Mouse (Mus musculus): ENCODE data around the gene Slc35f1. TPM values are rescaled to one million over a fixed set of nuclear protein-coding genes. Genes with fewer than 3 reads are reported as not detected.
A peak's percentile ranks its signal among the peaks of the same experiment; 100 is the strongest.

Gene Slc35f1
- polyA plus RNA-seq, 1 experiment from 2014 or later: 1.7 TPM

DNA sequence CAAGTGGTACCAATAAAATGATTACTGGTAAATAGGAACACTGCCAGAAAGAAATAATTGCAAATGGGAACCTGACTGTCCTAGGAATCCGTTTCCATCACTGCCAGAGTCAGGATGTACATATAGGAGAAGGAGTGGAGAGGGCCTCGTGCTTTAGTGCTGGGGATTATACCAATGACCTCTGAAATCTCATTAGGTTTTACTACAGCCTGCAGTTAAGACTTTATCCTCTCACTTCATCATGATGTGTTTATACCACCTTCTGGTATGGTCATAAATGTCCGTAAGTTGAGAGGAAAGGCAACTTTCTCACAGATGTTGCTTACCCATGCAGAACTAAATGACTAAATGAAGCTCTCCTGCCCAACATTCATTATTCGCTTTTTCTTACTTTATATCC lies 401.2 kb downstream of the Slc35f1 start:
- no peaks in the 10 kb centered on the region for H3K9me3 ChIP-seq (replicated peaks)
- no peak for DNase-seq (ENCODE audit: low spot score)
- peaks cover 21% of the 10 kb centered on the region for H3K4me1 ChIP-seq
- WGBS: 39% methylated on average over 4 of the region's 4 CpGs
- H3K4me3 ChIP-seq: no peak overlapping the region
- no peaks in the 10 kb centered on the region for H3K36me3 ChIP-seq
- no peak overlapping the region for H3K27ac ChIP-seq
- no peaks in the 10 kb centered on the region for H3K27me3 ChIP-seq (ENCODE audit: low read depth, poor library complexity, severe bottlenecking)

DNA sequence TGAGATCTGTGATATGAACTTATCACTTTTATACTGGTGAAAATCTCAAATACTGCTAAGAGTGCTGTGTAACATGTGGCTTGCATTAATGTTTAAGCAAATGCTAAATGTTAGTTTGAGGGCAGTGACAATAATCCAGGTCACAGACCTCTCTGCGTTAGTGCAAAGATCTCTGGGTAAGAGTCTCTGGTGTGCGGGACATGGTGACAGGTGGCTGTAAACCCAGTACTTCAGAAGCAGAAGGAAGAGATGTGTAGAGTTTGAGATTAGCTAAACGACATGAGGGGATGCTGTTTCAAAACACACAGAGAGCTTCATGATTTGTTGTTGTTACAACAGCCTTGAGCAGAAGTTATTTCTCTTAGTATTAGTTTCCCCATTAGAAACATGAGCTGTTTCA lies 406.1 kb downstream of the Slc35f1 start:
- no peaks in the 10 kb centered on the region for H3K9me3 ChIP-seq (replicated peaks)
- no peak overlapping the region for H3K27ac ChIP-seq
- peak; percentile 49 for DNase-seq (ENCODE audit: low spot score)
- 23% methylated on average over 3 of the region's 3 CpGs for WGBS
- no peaks in the 10 kb centered on the region for H3K27me3 ChIP-seq (ENCODE audit: low read depth, poor library complexity, severe bottlenecking)
- no peaks in the 10 kb centered on the region for H3K36me3 ChIP-seq
- no peak overlapping the region for H3K4me3 ChIP-seq
- peaks cover 25% of the 10 kb centered on the region for H3K4me1 ChIP-seq

DNA sequence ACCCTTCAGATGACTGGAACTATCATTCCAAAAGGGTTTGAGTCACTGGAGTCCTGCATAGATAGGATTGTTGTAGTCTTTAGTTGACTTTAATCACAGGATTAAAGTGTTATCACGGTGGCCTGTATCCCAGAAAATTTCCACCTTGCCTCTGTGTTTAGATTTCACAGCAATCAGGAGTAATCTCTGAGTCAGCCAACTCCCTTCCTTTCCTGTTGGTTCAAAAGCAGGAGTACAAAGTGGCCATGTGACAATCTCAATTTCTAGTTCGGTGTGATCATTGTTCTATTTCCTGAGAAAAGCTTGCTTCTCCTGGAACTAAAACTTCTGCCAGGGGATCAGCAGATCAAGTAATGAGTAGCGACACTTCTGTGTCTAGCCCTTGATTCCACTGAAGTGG lies 410.5 kb downstream of the Slc35f1 start:
- DNase-seq (ENCODE audit: low spot score): no peak
- Histone ChIP-seq H3K4me3 (no peak overlapping the region), H3K27ac (no peak overlapping the region), H3K36me3 (no peaks in the 10 kb centered on the region), H3K4me1 (peaks cover 23% of the 10 kb centered on the region), H3K9me3 (replicated peaks) (no peaks in the 10 kb centered on the region), H3K27me3 (ENCODE audit: low read depth, poor library complexity, severe bottlenecking) (no peaks in the 10 kb centered on the region)
- 89% methylated on average over 3 of the region's 3 CpGs for WGBS

DNA sequence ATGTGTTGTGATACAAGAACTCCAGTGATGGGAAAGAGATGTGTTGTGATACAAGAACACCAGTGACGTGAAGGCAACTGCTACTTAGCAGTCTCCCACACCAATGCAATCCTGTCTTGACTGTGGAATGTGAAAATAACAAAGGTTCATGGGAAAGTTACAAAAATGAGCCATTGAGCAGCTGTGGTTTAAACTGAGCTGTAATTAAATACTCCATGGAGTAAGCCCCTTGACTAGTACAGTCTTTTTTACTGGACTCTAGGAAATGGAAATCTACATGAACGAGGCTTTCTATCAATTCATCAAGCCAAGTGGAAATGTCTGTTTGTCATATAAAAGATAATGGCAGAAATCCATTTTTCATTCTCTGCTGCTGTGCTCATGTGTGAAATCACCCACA lies 411.1 kb downstream of the Slc35f1 start:
- Histone ChIP-seq H3K4me3 (no peak overlapping the region), H3K36me3 (no peaks in the 10 kb centered on the region), H3K4me1 (peaks cover 20% of the 10 kb centered on the region), H3K9me3 (replicated peaks) (no peaks in the 10 kb centered on the region), H3K27ac (no peak overlapping the region), H3K27me3 (ENCODE audit: low read depth, poor library complexity, severe bottlenecking) (no peaks in the 10 kb centered on the region)
- DNase-seq (ENCODE audit: low spot score): no peak
- WGBS: 93% methylated on average over 2 of the region's 2 CpGs

DNA sequence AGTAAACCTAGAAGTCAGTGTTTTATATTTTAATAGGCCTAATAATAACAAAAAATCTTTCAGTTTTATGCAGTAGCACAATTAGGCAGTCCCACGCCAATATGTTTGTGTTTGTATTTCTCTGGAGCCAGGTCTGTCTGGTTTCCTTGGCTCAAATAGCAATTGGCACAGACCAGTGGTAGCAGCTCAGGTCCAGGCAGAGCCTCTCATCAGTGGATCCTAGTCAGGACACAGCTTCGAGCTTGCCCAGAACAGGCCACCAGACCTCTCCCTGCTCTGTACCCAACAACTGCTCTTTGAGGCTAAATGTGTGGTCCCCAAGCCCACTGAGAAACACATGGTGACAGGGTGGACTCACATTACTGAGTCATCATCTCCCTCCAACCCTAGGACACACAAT lies 412.1 kb downstream of the Slc35f1 start:
- Histone ChIP-seq H3K27me3 (ENCODE audit: low read depth, poor library complexity, severe bottlenecking) (no peaks in the 10 kb centered on the region), H3K9me3 (replicated peaks) (no peaks in the 10 kb centered on the region), H3K27ac (no peak overlapping the region), H3K4me3 (no peak overlapping the region), H3K36me3 (no peaks in the 10 kb centered on the region), H3K4me1 (peaks cover 10% of the 10 kb centered on the region)
- 89% methylated on average over 2 of the region's 2 CpGs for WGBS
- no peak for DNase-seq (ENCODE audit: low spot score)

DNA sequence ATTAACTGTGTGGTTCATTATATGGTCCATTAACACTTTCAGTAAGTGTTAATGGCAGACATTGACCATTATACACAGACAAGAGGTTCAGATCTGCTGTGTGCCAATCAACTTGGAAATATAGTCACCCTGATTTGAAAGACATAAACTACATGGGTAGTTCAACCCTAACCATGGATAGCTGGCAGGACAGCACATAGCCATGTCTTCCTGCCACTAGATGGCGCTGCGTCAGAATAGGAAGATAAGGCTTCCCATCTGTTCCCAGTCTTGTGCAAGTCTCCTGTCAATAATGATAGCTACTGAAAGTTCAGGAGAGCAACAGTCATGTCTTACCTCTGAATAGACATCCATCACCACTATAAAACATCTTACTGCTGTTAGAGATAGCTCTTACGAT lies 424.7 kb downstream of the Slc35f1 start:
- Histone ChIP-seq H3K4me1 (peaks cover 19% of the 10 kb centered on the region), H3K36me3 (no peaks in the 10 kb centered on the region), H3K27me3 (ENCODE audit: low read depth, poor library complexity, severe bottlenecking) (no peaks in the 10 kb centered on the region), H3K27ac (no peak overlapping the region), H3K4me3 (no peak overlapping the region), H3K9me3 (replicated peaks) (no peaks in the 10 kb centered on the region)
- peak; percentile 65 for DNase-seq (ENCODE audit: low spot score)
- 24% methylated on average over 3 of the region's 3 CpGs for WGBS

DNA sequence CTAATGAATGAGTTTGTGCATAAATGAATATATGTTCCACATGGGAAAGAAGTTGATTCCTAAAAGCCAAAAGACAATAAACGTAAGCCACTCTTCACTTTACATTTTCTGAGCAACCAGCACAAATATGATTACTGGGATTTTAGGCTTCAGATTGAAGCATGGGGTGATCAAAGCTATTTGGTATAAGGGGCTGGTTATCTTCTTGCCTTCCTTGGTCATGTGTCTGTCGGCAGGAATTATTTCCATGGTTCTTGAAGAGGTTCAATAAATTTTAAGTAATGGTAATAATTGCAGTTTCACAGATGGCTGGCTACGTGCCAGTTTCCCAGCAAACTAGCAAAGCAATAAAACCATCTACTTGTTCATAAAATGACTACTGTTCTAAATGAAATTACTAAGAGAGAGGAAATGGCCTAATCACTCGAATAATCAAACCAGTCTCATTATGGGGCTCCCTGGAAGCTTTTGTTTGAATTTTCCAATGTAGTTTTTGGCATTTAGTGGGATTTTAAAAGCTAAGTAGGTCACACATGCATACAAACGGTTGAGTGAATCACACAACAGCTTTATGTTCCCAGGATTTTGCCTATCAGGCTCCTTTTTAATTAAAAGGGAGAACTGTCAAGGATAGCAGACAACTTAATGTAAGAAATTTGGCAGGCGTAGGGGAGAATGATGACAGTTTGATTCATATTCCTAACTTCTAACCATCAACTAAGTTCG lies 425.5 kb downstream of the Slc35f1 start:
- H3K27ac ChIP-seq: no peak overlapping the region
- peaks cover 19% of the 10 kb centered on the region for H3K4me1 ChIP-seq
- H3K4me3 ChIP-seq: no peak overlapping the region
- 52% methylated on average over 7 of the region's 7 CpGs for WGBS
- H3K27me3 ChIP-seq (ENCODE audit: low read depth, poor library complexity, severe bottlenecking): no peaks in the 10 kb centered on the region
- no peaks in the 10 kb centered on the region for H3K9me3 ChIP-seq (replicated peaks)
- no peaks in the 10 kb centered on the region for H3K36me3 ChIP-seq
- no peak for DNase-seq (ENCODE audit: low spot score)

DNA sequence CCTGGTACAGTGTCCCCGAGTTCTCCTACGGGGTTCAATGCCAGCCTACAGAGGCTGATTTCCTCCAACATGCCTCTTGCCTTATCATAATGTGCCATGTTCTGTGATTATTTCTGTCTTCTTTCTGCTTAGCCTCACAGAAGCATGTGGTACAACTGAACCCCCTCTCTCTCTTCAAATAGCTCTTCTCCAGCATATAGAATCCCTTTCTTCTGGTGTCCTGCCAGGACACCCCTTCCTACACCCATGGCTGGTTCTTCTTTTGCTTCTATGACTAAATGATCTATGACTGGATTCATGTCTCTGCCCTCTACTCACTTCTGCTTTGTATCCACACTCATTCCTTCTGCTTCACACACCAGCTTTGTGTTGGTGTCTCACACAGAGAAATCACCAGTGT lies 430.3 kb downstream of the Slc35f1 start:
- Histone ChIP-seq H3K27me3 (ENCODE audit: low read depth, poor library complexity, severe bottlenecking) (no peaks in the 10 kb centered on the region), H3K36me3 (no peaks in the 10 kb centered on the region), H3K4me1 (peaks cover 11% of the 10 kb centered on the region), H3K9me3 (replicated peaks) (no peaks in the 10 kb centered on the region), H3K27ac (no peak overlapping the region), H3K4me3 (no peak overlapping the region)
- no peak for DNase-seq (ENCODE audit: low spot score)
- 94% methylated on average over 2 of the region's 2 CpGs for WGBS

DNA sequence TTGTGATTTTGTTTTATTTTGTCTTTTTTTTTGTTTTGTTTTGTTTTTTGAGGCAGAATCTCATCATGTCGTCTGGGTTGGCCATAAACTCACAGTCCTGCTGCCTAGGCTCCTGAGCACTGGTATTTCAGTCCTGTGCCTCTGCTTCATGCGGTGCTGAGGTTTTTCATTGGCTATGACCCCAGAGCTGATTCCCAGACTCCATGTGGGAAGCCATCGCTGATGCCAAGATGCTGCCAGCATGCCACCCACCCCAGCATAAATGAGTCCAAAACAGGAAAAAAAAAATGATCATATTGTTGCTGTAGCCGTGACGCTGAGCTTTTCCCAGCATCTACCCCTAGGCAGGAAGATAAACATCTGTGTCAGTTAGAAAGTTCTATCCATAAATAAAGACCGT lies 434.0 kb downstream of the Slc35f1 start:
- DNase-seq (ENCODE audit: low spot score): no peak
- no peak overlapping the region for H3K4me3 ChIP-seq
- no peaks in the 10 kb centered on the region for H3K27me3 ChIP-seq (ENCODE audit: low read depth, poor library complexity, severe bottlenecking)
- H3K4me1 ChIP-seq: no peaks in the 10 kb centered on the region
- H3K36me3 ChIP-seq: no peaks in the 10 kb centered on the region
- H3K27ac ChIP-seq: no peak overlapping the region
- 87% methylated on average over 6 of the region's 6 CpGs for WGBS
- no peaks in the 10 kb centered on the region for H3K9me3 ChIP-seq (replicated peaks)

DNA sequence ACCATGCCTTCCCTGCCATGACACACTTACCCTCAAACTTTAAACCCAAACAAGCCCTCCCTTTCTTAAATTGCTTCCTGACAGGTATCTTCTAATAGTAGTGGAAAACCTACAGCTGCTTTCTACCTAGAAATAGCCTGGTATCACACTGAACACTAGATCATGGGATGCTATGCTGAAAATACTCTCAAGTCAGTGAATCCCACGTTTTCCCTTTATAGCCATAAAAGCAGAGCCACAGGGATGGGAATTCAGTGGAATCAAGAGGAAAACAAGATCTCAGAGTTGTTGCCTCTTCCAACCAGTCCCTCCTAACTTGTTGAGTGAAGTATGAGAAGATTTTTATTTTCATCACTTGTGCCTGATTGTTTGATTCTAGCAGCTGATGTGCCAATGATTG lies 442.4 kb downstream of the Slc35f1 start:
- no peak overlapping the region for H3K27ac ChIP-seq

DNA sequence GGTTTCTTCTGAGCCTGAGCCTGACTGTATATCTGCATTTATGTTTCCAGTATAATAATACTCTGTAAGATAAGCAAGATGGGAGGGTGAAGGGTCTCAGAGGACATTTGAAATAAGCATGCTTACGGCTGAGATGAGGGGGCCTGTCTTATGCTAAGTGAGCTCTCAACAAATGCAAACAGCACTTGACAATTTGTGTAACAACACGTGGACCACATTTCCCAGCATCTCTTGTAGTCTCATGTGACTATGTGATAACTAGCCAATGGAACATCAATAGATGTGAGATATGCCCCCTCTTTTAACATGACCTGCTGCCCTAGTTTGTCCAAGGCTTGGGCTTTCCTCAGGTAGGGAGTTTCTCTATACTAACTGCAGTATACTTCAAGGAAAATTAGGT lies 460.0 kb downstream of the Slc35f1 start:
- H3K9me3 ChIP-seq (replicated peaks): no peaks in the 10 kb centered on the region
- H3K27me3 ChIP-seq (ENCODE audit: low read depth, poor library complexity, severe bottlenecking): no peaks in the 10 kb centered on the region
- WGBS: 78% methylated on average over 2 of the region's 2 CpGs
- H3K27ac ChIP-seq: no peak overlapping the region
- H3K4me1 ChIP-seq: peaks cover 3% of the 10 kb centered on the region; the same call in 1 of the 2 replicates
- H3K36me3 ChIP-seq: no peaks in the 10 kb centered on the region
- no peak overlapping the region for H3K4me3 ChIP-seq
- DNase-seq (ENCODE audit: low spot score): no peak

More for the DNA sequence above, 442.4 kb downstream of the Slc35f1 start:
- Histone ChIP-seq H3K4me1 (no peaks in the 10 kb centered on the region), H3K9me3 (replicated peaks) (no peaks in the 10 kb centered on the region), H3K27me3 (ENCODE audit: low read depth, poor library complexity, severe bottlenecking) (no peaks in the 10 kb centered on the region), H3K4me3 (no peak overlapping the region), H3K36me3 (no peaks in the 10 kb centered on the region)
- 84% methylated on average over 1 of the region's 1 CpGs for WGBS
- no peak for DNase-seq (ENCODE audit: low spot score)

DNA sequence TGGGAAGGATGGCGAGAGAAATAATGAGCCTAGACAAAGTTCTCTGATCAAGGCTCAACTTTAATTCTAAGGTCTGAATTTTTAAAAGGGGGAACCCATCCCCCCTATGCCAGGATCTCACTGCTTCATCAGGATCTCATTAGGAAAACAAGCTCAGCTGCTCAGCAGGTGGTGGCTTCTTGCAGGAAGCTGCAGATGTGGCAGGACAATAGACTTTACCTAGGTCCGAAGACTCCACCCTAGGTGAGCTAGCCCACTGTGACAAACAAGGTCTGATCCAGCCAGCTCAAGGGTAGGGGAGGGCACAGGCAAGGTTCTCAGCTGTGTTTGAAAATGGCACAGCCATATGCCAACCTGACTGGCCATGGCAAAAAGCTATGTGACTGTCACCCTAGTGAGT lies 460.6 kb downstream of the Slc35f1 start:
- Histone ChIP-seq H3K27me3 (ENCODE audit: low read depth, poor library complexity, severe bottlenecking) (no peaks in the 10 kb centered on the region), H3K36me3 (no peaks in the 10 kb centered on the region), H3K4me3 (no peak overlapping the region), H3K27ac (no peak overlapping the region), H3K9me3 (replicated peaks) (no peaks in the 10 kb centered on the region), H3K4me1 (peaks cover 6% of the 10 kb centered on the region)
- no peak for DNase-seq (ENCODE audit: low spot score)
- 82% methylated on average over 2 of the region's 2 CpGs for WGBS

DNA sequence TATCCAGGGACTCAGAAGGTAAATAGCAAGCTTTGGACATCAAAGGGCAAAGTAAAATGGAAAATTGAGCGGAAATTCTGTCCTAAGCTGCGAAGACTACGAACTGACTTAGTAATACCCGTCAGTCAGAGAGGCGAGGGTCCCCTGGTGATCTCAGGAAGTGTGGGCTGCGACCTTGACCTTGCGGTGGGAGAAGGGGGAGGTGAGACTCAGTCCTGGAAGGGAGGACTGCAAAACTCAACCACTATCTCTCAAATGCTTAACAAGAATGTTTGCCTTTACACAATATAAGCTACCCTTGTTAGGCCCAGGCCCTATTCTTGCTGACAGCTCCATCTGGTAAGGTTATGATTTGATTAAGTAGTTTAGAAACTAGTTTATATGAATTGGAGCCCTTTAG lies 466.0 kb downstream of the Slc35f1 start:
- peak; percentile 46 for DNase-seq (ENCODE audit: low spot score)
- H3K4me1 ChIP-seq: peaks cover 16% of the 10 kb centered on the region
- 37% methylated on average over 7 of the region's 7 CpGs for WGBS
- H3K4me3 ChIP-seq: no peak overlapping the region
- H3K27me3 ChIP-seq (ENCODE audit: low read depth, poor library complexity, severe bottlenecking): no peaks in the 10 kb centered on the region
- H3K27ac ChIP-seq: peak overlapping the region; percentile 54
- H3K36me3 ChIP-seq: no peaks in the 10 kb centered on the region
- H3K9me3 ChIP-seq (replicated peaks): no peaks in the 10 kb centered on the region

DNA sequence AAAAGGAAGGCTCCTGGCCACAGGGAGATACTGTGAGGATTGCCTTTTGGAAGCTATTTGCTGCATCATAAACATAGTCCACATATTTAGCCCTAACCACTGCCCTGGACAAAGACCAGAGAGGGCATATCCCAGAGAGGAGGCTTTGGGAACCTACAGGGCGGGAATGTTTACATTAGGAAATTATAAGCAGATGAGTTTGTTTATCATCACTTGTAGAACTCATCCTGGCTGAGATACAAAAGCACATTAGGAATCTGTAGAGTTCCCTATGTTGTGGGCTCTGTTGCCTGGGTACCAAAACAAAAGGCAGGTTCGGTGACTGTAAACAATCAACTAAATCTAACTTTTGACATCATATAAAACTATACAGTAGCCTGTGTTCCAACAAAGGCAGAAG lies 467.4 kb downstream of the Slc35f1 start:
- no peak overlapping the region for H3K4me3 ChIP-seq
- 85% methylated on average over 2 of the region's 2 CpGs for WGBS
- DNase-seq (ENCODE audit: low spot score): no peak
- no peak overlapping the region; the same call in 1 of the 2 replicates for H3K27ac ChIP-seq
- H3K27me3 ChIP-seq (ENCODE audit: low read depth, poor library complexity, severe bottlenecking): no peaks in the 10 kb centered on the region
- peaks cover 16% of the 10 kb centered on the region for H3K4me1 ChIP-seq
- no peaks in the 10 kb centered on the region for H3K36me3 ChIP-seq
- H3K9me3 ChIP-seq (replicated peaks): no peaks in the 10 kb centered on the region
